Mouse (Mus musculus) midbrain, embryonic 10.5 days (tissue): ENCODE results near the gene Taf12. TPM values are rescaled to one million over a fixed set of nuclear protein-coding genes. Genes with fewer than 3 reads are reported as not detected.
"Not testable (repeated sequence)": the region's sequence is repeated elsewhere in the genome, so short reads cannot be mapped to it uniquely, and the experiment has no call there.

Source experiments
- DNase-seq: peaks from one replicate; pipeline ENCODE4 v3.0.0-alpha.2; 2017; ENCODE audit warnings: low spot score
- H3K27ac ChIP-seq: fragments of 300-500 bp; sonication (generic); replicated peaks from 2 replicates; pipeline ENCODE4 v1.5.1; 2016; ENCODE audit warnings: mild to moderate bottlenecking
- H3K27me3 ChIP-seq: fragments of 300-500 bp; sonication (generic); 2 replicates; pipeline ENCODE4 v1.6.1; 2016; ENCODE audit warnings: low read depth, mild to moderate bottlenecking; ENCODE audit not compliant: poor library complexity, severe bottlenecking
- H3K36me3 ChIP-seq: fragments of 300-500 bp; sonication (generic); 2 replicates; pipeline ENCODE4 v1.6.1; 2016; ENCODE audit warnings: mild to moderate bottlenecking, moderate library complexity
- H3K4me1 ChIP-seq: fragments of 300-500 bp; sonication (generic); 2 replicates; pipeline ENCODE4 v1.6.1; 2016
- H3K4me3 ChIP-seq: fragments of 300-500 bp; sonication (generic); 2 replicates; pipeline ENCODE4 v1.5.1; 2016; ENCODE audit warnings: mild to moderate bottlenecking, moderate library complexity
- H3K9me3 ChIP-seq: fragments of 300-500 bp; sonication (generic); replicated peaks from 2 replicates; pipeline ENCODE4 v1.6.1; 2016; ENCODE audit warnings: mild to moderate bottlenecking
- WGBS: fragments of 180-500 bp; shearing (Covaris S2); methylation state at CpG from one replicate; pipeline ENCODE4 v1.1.7; 2016; 5-methylcytosine and 5-hydroxymethylcytosine counted together
- polyA plus RNA-seq: library from polyadenylated mRNA; unstranded; fragments of >200 nt; fragmentation: Nextera tagmentation; extraction: Ambion mirVana; gene quantifications from 2 replicates; pipeline ENCODE4 v1.2.1, GENCODE M21; 2016

The Taf12 gene
- polyA plus RNA-seq, 1 experiment from 2014 or later, result 73.0 TPM

DNA sequence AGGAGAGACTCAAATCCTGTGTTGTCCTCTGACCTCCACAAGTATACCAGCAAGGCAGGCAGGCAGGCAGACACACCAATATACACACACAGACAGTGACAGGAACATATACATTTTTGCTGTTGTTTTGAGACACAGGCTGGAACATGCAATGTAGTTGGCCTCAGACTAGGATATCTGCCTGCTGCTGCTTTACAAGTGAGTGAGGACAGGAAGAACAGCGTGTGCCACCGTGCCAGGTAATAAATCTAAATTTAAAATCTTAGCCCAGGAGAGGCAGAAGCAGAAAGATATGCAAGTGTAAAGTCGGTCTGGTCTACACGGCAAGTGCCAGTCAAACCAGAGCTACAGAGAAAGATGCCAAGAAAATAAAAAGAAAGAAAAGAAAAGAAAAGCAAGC is 14.9 kb upstream of the Taf12 start:
- DNase-seq, result no peak
- Histone ChIP-seq H3K9me3 (no peaks in the 10 kb centered on the region), H3K4me3 (0 out of 2 replicates have a peak overlapping the region, but pooled peaks have one; percentile 1), H3K36me3 (0 out of 2 replicates have a peak, but pooled peaks cover 5% of the 10 kb centered on the region), H3K27me3 (no peaks in the 10 kb centered on the region), H3K27ac (no peak overlapping the region), H3K4me1 (peaks cover 30% of the 10 kb centered on the region)
- 98% methylated on average over 4 of the region's 4 CpGs for WGBS

DNA sequence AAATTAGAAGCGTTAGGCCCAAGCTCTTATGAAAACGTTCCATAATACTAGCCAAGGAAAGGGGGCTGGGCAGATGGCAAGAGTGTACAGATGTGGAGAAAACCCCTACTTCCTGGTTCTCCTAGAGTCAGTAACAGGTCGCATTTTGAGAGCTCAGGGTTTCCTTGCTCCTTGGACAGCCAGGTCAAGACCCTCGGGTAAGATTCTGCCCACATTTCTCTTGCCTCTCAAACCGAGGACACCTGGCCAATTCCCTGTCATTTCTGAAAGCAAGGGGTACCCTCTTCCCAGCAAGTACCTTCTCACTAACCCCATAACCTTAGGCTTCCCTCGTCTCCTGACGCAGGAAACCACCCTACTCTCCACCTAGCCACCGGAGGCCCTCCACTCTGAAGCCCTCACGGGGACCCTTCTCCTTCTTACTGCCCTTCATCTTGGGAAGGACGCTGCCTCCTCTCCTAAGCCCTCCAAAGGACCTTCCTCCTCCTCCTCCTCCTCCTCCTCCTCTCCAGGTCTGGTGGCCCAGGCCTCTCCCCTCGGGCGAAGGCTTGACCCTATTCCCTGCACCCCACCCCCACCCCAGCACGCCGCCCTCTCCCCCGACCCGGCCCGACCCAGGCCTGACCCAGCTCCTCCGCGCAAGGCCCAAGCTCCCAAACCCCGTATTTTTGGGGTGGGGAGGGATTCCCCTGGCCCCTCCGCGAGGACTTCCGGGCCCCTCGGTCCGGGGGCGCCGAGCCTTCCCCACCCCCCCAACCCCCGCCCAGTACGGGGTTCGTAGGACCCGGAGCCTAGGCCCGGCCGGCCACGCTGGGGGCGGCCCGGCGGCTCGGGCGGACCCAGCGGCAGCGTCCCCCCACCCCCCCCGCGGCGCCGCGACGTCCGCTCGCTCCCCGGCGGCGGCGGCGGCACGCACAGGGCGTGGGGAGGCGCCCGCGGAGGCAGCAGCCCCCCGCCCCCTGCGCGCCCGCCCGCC is 13.5 kb upstream of the Taf12 start:
- Histone ChIP-seq H3K4me1 (peaks cover 30% of the 10 kb centered on the region), H3K9me3 (no peaks in the 10 kb centered on the region), H3K27me3 (no peaks in the 10 kb centered on the region), H3K4me3 (peak overlapping the region; percentile 76), H3K27ac (peak overlapping the region; percentile 99), H3K36me3 (0 out of 2 replicates have a peak, but pooled peaks cover 5% of the 10 kb centered on the region)
- WGBS, result 4% methylated on average over 57 of the region's 64 CpGs
- peak; percentile 64 for DNase-seq

DNA sequence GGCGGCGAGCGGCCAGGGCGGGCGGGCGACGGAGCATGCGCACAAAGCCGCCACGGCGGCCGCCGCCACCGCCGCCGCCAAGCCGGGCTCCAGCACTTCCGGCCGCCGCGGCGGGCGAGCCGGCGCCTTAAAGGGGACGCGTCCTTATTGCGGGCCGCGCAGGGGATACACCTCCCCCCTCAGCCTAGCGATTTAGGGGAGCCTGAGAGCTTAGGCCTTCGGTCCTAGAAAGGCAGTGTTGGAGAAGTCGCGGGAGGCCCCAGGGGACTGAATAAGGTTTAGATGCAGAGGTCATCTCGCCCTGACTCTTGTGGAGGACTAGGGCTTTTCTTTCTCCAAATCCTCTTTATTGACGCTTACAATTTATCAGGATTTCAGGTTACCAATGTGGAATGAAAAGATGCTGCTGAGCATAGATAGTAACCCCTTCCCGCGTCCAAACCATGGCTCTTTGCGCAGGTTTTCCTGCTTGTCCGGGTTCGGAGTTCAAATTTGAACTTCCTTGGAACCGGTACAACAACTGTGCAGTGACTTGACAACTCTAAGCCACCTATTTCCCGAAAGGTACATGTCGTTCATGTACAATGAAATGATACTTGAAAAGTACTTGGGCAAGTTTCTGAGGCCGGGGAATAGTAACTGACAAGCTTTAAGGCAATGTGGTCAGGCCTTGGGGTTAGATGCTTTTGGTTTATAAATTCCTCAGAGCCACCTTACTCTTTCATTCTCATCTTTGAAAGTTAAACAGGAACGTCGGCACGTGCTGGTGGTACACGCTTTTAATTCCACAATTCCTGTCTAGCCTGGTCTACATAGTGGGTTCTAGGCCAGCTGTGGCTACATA is 12.4 kb upstream of the Taf12 start, which contains the start of gene Gmeb1:
Gene Gmeb1 (minus strand): TSS at position 89 of the 844 bp plus-strand sequence.
- 14% methylated on average over 49 of the region's 49 CpGs for WGBS
- H3K27me3 ChIP-seq, result no peaks in the 10 kb centered on the region

DNA sequence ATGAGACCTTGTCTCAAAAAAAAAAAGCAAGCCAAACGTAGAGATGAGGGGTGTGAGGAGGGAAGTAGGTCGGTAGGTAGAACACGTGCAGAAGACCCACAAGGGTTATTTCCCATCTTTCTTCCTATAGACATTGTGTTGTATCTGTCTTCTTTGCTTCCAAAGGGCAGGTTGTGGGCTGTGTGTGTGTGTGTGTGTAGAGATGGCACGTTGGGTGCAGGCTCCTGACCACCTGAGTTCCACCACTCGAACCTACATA is 11.9 kb upstream of the Taf12 start:
- 80% methylated on average over 5 of the region's 5 CpGs for WGBS
- Histone ChIP-seq H3K9me3 (no peaks in the 10 kb centered on the region), H3K4me3 (peak overlapping the region; percentile 76; the same call in 1 of the 2 replicates), H3K27me3 (no peaks in the 10 kb centered on the region), H3K36me3 (0 out of 2 replicates have a peak, but pooled peaks cover 5% of the 10 kb centered on the region), H3K27ac (peak overlapping the region; percentile 99; the same call in 1 of the 2 replicates), H3K4me1 (peaks cover 30% of the 10 kb centered on the region)
- no peak for DNase-seq

More for the DNA sequence above, 12.4 kb upstream of the Taf12 start, which contains the start of gene Gmeb1:
- DNase-seq, result peak; percentile 82
- Histone ChIP-seq H3K27ac (peak within 1 kb of the TSS; percentile 99), H3K9me3 (no peaks in the 10 kb centered on the region), H3K36me3 (0 out of 2 replicates have a peak, but pooled peaks cover 5% of the 10 kb centered on the region), H3K4me3 (peak within 1 kb of the TSS; percentile 76), H3K4me1 (peaks cover 30% of the 10 kb centered on the region)

DNA sequence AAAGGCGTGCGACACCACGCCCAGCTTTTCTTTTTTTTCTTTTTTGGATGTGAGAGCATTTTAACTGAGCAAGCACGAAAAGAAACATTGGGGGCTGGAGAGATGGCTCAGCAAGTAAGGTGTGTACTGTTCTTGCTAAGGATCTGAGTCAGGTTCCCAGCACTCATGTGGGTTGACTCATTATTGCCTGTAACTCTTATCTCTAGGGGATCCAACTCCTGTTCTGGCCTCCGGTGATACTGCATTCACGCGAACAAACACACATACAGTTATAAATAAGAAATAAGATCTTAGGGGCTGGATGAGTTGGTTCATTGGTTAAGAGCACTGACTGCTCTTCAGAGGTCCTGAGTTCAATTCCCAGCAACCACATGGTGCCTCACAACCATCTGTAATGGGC is 10.9 kb upstream of the Taf12 start:
- Histone ChIP-seq H3K27ac (no peak overlapping the region), H3K9me3 (no peaks in the 10 kb centered on the region), H3K4me3 (no peak overlapping the region), H3K27me3 (no peaks in the 10 kb centered on the region), H3K4me1 (peaks cover 30% of the 10 kb centered on the region), H3K36me3 (no peaks in the 10 kb centered on the region)
- DNase-seq, result no peak
- 96% methylated on average over 7 of the region's 7 CpGs for WGBS

DNA sequence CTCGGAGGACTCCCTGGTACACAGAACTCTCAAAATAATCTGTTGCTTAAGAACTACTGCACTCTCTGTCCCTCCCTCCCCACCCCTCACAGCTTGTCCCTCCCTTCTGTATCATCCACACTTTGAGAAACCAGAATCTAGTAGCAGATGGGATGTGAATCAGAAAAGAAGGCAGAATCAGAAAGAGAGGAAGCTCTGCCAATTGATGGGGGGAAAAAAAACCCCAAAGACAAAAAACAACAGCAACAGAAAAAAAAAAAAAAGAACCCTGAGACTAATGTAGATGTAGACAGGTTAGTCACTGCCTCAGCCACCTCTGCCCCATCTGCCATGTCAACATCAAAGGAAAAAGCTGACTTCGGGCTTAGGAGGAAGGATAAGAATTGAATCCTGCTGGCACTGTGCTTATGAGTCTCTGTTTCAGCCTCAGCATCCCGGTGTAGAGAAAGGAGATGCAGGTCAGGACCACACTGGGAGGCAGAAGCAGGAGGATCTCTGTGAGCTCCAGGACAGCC is 7.3 kb upstream of the Taf12 start:
- no peak for DNase-seq
- no peak overlapping the region for H3K4me3 ChIP-seq
- WGBS, result 85% methylated on average over 3 of the region's 3 CpGs
- no peaks in the 10 kb centered on the region for H3K9me3 ChIP-seq
- no peaks in the 10 kb centered on the region for H3K27me3 ChIP-seq
- H3K36me3 ChIP-seq, result no peaks in the 10 kb centered on the region
- H3K27ac ChIP-seq, result no peak overlapping the region
- peaks cover 9% of the 10 kb centered on the region for H3K4me1 ChIP-seq

DNA sequence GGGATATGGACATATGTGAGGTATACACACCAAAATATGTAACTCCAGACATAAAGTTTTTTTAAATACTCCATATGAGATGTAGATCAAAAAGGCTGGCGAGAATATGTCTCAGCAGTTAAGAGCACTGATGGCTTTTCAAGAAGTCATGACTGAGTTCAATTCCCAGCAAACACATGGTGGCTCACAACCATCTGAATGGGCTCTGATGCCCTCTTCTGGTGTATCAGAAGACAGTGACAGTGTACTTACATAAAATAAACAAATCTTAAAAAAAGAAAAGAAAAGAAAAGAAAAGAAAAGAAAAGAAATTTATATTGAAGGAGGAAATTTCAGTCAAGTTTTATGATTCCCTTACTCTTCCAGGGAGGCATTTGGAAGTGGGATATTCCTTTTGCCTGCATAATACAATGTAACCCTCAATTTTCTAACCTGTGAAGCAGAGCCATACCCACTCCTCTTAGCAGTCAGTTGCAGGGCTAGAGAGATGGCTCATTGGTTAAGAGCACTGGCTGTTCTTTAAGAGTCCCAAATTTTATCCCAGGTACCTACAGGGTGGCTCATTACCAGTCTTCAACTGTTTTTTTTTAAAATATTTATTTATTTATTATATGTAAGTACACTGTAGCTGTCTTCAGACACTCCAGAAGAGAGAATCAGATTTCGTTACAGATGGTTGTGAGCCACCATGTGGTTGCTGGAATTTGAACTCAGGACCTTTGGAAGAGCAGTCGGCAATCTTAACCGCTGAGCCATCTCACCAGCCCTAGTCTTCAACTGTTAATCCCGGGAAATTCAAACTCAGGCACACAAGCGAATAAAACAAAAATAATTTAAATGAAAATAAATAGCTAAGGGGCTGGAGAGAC is 5.1 kb upstream of the Taf12 start:
- Histone ChIP-seq H3K4me3 (no peak overlapping the region), H3K36me3 (no peaks in the 10 kb centered on the region), H3K27me3 (no peaks in the 10 kb centered on the region), H3K27ac (no peak overlapping the region), H3K9me3 (no peaks in the 10 kb centered on the region), H3K4me1 (peaks cover 18% of the 10 kb centered on the region)
- WGBS, result 19% methylated on average over 6 of the region's 6 CpGs
- DNase-seq, result no peak

DNA sequence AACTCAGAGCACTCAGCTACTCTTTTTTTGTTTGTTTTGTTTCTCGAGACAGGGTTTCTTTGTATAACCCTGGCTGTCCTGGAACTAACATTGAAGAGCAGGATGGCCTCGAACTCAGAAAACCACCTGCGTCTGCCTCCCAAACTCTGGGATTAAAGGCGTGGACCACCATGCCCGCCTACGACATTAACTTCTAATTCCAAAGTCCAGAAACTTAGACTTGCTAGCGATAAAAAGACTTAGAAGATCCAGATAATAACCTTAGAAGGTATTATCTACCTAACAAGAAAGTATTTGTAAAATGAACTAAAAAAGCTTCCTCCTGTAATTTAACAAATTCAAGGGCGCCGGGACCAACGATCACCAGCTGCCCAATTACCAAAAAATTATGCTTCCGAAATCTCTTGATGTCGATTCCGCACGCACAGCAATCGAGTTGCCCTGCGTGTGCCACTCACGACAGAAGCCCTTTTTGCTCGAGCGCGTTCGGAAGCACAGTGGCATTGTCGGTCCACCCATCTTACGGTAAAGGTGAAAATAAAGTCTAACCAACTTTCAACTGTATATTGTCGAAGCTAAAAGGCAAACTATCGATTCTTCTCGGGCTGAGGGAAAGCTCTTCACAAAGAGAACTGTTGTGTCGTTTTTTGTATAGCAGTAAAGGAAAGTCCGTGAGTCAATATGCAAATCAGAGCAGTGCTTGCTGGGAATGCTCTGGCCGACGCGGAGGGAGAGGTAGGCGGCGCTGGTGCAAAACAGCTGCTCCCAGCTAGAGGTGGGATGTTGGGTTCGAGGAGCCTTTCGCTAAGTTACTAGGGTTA is 4.2 kb upstream of the Taf12 start:
- H3K4me3 ChIP-seq, result peak overlapping the region; percentile 37
- no peaks in the 10 kb centered on the region for H3K9me3 ChIP-seq
- peak overlapping the region; percentile 95 for H3K27ac ChIP-seq
- no peaks in the 10 kb centered on the region for H3K36me3 ChIP-seq
- H3K4me1 ChIP-seq, result peaks cover 20% of the 10 kb centered on the region
- DNase-seq, result peak; percentile 90
- WGBS, result under 1% methylated on average over 35 of the region's 35 CpGs
- no peaks in the 10 kb centered on the region for H3K27me3 ChIP-seq

DNA sequence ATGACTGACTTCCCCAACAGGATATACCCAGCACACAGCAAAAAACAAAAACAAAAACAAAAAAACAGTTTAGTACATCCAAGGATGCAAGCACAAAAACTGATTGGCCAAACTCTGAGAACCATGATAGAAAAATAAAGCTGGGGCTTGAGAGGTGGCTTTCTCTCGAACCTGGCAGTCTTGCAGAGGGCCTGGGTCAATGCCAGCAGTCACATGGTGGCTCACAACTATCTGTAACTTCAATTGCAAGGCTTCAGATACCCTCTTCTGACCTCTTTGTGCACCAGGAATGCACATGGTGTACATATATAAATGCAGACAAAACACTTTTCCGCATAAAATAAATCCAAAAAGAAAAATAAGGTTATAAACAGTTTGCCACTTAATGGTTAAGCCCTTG is 1.0 kb upstream of the Taf12 start:
- peak overlapping the region; percentile 77 for H3K4me3 ChIP-seq
- peak overlapping the region; percentile 94; the same call in 1 of the 2 replicates for H3K27ac ChIP-seq
- WGBS, result 84% methylated on average over 2 of the region's 2 CpGs

DNA sequence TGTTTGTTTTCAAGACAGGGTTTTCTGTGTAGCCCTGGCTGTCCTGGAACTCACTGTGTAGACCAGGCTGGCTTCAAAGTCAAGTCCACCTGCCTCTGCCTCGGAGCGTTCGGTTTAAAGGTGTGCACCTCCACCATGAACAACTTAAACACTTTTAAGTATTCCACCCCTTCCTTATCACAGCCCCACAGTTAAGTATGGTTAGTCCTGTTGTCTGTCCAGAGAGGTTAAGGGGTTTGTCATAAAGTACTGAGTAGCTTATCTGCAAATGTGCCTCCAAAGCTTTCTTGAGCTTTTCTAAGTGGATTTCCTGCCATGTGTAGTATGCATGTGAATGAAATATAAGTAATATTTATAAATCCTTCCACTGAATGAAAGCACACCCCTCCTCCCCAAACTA is 1.8 kb downstream of the Taf12 start:
- WGBS, result 86% methylated on average over 3 of the region's 3 CpGs

More for the DNA sequence above, 1.0 kb upstream of the Taf12 start:
- H3K27me3 ChIP-seq, result no peaks in the 10 kb centered on the region
- no peak for DNase-seq
- no peaks in the 10 kb centered on the region for H3K9me3 ChIP-seq
- H3K36me3 ChIP-seq, result no peaks in the 10 kb centered on the region
- peaks cover 34% of the 10 kb centered on the region for H3K4me1 ChIP-seq

DNA sequence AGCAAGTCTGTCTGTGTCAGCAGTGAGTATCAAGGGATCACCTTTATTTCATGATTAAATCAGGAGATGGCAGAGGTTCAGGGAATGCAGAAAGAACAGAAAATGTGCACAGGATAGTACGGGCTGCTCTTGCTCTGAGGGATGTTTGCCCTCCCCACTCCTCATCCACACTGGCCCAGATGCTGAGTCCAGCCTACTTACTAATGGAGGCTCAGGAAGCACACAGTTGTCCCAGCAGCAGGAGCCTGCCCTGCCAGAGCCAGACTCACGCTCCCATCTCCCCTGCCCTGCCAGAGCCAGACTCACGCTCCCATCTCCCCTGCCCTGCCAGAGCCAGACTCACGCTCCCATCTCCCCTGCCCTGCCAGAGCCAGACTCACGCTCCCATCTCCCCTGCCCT is 14.7 kb downstream of the Taf12 start:
- not testable (repeated sequence) for H3K4me1 ChIP-seq, H3K9me3 ChIP-seq, H3K27ac ChIP-seq, H3K27me3 ChIP-seq, DNase-seq, H3K4me3 ChIP-seq
- WGBS, result 87% methylated on average over 4 of the region's 5 CpGs
- H3K36me3 ChIP-seq, result peaks cover 85% of the 10 kb centered on the region

More for the DNA sequence above, 1.8 kb downstream of the Taf12 start:
- H3K9me3 ChIP-seq, result no peaks in the 10 kb centered on the region
- peaks cover 28% of the 10 kb centered on the region for H3K4me1 ChIP-seq
- H3K27me3 ChIP-seq, result no peaks in the 10 kb centered on the region
- H3K4me3 ChIP-seq, result peak overlapping the region; percentile 77
- DNase-seq, result no peak
- peaks cover 5% of the 10 kb centered on the region for H3K36me3 ChIP-seq
- no peak overlapping the region for H3K27ac ChIP-seq
